Mouse (Mus musculus): ENCODE measurements around the gene Txlnb.

GRCm38 (mm10) chr10:17759772-17760171, 36.3 kb upstream of the Txlnb start:
- TF ChIP-seq POLR2AphosphoS5 (IDR thresholded peaks at IDR 0.05; ENCODE audit: borderline replicate concordance, low read depth, low read length) (no peak), JUND (IDR thresholded peaks at IDR 0.05; ENCODE audit: low read depth, low read length) (no peak), GATA1 (IDR thresholded peaks at IDR 0.05; ENCODE audit: low read depth, low read length) (no peak), CTCF (IDR thresholded peaks at IDR 0.05 in 2 of 3, conservative IDR thresholded peaks at IDR 0.05 in 1 of 3; ENCODE audit: control insufficient read depth in 1 of 3, insufficient read depth in 1 of 3, low read depth in 2 of 3, low read length in 3 of 3, poor library complexity in 1 of 3, severe bottlenecking in 1 of 3) (no peak), UBTF (IDR thresholded peaks at IDR 0.05; ENCODE audit: borderline replicate concordance, insufficient read depth, low read depth, low read length) (no peak), POLR2A (IDR thresholded peaks at IDR 0.05; ENCODE audit: control insufficient read depth in 1 of 2, insufficient read depth in 1 of 2, low read depth in 1 of 2, low read length in 2 of 2, poor library complexity in 1 of 2) (no peak), MAFK (IDR thresholded peaks at IDR 0.05; ENCODE audit: borderline replicate concordance, low read depth, low read length) (no peak), NELFE (IDR thresholded peaks at IDR 0.05; ENCODE audit: low read depth, low read length) (no peak), CHD2 (IDR thresholded peaks at IDR 0.05; ENCODE audit: low read length) (no peak), KAT2A (conservative IDR thresholded peaks at IDR 0.05; ENCODE audit: low read depth, low read length) (no peak), EP300 (IDR thresholded peaks at IDR 0.05; ENCODE audit: low read depth in 1 of 2, low read length in 2 of 2) (no peak), MAX (IDR thresholded peaks at IDR 0.05; ENCODE audit: low read length) (no peak), ZC3H11A (IDR thresholded peaks at IDR 0.05; ENCODE audit: low read depth, low read length) (no peak)
